Mouse (Mus musculus) retina, postnatal 1 day (tissue): ENCODE data around the gene Sars2.

Experiments used
- DNase-seq: peaks from one replicate; pipeline ENCODE4 v3.0.0-alpha.2; 2012

Gene Sars2

DNA sequence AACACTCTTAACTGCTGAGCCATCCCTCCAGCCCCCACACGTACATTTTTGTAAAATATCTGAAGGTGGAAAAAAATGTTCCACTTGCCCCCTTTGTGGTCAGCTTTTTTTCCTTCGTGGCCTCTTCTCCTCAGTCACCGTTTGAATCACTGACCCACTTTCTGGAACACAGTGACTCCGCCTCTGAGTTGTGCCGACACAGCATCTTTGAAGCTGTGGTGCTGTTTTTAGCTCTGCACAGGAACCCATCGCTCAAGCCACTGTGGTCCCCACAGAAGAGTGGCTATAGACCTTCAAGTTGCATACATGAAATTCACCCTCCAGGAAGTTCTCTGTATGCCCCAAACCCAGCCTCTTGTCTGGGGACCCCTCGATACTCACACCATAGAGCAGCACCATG is 39.1 kb downstream of the Sars2 start:
- peak; percentile 55 for DNase-seq

DNA sequence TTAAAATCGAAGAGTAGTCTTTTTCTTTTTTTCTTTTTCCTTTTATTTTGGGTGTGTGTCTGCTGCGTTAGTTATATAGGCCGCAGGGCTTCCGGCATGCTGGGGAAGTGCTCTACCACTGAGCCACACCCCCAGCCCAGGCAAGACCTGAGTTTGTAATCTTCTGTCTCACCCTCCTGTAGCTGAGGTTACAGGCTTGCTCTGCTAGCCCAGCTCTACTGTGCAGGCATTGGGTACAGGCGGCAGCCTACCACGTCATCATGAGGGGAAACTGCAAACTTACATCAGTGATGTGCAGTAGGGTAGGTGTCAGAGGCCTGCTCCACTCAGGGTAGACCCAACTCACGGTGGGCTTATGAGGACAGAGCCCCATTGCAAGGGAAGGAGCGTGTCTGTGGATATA is 39.5 kb downstream of the Sars2 start:
- DNase-seq = no peak

DNA sequence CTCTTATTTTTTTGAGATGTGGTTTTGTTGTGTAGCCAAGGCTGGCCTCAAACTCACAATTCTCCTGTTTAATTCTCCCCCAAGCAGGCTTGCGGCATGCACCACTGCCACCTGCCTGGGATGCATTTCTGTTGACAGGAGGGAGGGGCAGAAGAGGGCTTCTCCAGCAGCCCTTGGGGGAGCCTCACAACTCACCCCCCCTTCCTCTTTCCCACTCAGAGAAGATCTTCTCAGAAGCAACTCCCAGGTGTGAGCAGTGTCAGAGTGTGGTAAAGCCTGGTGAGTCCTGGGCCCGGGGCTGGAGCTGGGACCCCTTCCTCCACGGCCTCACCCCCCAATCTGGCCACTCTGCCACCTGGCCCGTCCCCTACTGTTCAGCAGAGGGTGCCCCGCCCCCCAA is 43.4 kb downstream of the Sars2 start:
- DNase-seq = no peak

DNA sequence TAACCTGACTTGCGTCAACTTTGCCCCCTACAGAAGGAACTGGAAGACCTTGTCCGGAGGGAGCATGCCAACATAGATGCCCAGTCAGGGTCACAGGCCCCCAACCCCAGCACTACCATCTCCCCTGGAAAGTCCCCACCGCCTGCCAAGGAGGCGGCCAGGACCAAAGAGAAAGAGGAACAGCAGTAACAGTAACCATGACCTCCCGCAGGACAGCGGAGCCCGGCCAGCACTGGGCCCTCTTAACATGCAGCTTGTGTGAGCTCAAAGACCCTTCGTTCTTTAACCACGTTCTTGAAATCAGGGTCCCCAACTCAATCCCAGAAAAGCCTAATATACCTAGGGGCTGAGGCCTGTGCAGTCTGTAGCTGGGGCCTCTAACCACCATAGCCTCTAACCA is 46.1 kb downstream of the Sars2 start:
- DNase-seq = no peak

DNA sequence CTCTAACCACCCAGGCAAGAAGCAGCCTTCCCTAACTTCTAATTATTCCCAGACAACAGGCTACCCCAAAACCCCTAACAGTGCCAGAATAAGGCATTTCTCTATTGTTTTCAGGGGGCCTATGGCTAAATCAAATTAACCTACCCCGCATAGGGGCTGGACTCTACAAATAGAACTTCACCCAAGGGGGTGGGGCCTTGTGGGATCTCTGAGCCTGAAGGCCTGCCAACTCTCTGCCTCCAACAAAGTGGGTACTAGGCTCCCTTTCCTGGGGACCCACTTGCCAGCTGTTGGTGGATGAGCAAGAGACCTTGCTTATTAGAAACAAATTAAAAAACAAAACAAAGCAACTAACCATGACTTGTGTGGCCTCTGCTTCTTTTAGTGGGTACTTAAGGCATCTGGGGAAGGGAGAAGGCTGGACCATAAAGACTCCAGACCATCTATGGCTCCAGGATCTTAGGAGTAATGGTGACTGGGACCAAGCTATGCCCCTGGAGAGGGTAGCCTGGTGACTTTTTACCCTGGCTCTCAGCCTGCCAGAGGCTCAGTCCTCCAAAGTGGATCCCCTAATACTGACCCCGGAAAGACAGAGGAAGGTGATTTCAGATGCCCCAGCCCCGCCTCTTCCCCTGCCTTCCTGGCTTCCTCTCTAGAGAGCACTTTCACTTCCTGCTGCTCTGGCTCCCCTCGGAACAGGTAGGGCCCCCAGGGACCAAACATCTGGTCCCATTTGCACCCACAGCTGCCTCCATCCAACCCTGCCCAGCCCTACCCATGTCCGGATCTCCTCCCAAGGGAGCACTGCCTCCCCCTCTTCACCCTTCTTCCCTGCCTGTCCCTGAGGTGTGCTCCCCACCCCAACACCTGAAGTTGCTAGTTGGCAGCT is 46.8 kb downstream of the Sars2 start, which contains the start of gene Rinl:
TSS of gene Rinl (plus strand) at position 663 of the 889 bp plus-strand sequence.
- no peak for DNase-seq

DNA sequence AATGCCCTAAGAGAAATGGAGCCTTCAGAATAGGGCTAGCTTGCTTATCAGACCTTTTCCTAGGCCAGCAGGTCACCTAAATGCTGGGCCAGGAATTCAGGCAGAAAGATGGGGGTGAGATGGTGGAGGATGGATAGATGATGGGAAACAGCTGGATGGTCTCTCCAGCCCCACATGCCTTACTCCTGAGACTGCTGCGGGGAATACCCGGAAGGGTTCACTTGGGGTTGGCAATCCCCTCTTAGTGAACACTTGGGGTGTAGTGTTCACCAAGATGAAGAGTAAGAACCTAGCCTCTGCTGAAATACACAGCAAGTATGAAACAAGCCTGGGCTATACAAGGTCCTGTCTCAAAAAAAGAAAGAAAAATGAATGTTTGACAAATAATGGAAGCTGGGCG is 47.4 kb downstream of the Sars2 start:
- no peak for DNase-seq

DNA sequence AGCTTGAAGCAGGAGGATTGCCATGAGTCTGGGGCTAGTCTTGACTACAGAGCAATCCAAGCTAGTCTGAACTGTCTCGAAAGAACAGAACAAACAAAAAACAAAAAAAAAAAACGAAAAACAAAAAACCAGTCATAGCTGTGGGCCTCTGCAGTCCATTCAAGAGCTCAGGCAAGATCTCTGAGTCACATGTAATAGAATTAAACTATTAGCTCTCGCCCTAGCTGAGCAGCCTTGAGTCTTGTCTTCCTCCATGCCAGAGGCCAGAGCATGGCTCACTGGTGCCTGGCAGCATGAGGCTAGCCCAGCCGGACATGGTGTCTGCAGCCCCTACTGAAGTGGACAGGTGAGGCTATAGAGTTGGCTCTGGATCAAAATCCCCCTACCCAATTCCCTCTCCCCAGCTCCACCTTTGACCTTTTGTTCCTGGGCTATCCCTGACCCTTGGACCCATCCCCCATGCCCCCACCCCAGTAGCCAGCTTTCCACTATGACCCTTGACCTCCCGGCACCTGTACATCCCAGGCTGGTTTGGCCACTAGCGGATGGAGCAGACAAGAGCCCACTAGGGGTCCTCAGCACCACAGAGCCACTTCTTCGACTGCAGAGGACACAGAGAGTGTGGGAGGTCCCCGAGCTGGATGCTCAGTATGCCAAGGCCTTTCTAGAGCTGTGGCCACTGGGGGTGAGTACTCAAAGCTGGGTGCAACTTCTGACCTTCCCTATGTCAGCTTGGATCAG is 48.4 kb downstream of the Sars2 start:
- DNase-seq = peak; percentile 65

DNA sequence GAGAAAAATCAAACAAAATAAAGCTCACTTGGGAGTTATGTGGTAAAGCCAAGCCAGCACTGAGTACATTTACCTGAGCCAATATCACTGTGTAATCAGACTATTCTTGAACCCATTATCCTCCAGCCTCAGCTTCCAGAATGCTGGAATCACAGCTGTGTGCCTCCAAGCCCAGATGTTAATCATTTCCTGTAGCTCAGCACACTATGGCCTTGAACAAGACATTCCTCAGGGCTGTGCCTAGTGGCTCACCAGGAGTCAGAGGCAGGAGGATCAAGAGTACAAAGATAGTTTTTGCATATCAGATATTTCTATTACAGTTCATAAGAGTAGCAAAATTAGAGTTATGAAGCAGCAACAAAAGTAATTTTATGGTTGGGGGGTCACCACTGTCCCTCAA is 49.9 kb downstream of the Sars2 start:
- no peak for DNase-seq

DNA sequence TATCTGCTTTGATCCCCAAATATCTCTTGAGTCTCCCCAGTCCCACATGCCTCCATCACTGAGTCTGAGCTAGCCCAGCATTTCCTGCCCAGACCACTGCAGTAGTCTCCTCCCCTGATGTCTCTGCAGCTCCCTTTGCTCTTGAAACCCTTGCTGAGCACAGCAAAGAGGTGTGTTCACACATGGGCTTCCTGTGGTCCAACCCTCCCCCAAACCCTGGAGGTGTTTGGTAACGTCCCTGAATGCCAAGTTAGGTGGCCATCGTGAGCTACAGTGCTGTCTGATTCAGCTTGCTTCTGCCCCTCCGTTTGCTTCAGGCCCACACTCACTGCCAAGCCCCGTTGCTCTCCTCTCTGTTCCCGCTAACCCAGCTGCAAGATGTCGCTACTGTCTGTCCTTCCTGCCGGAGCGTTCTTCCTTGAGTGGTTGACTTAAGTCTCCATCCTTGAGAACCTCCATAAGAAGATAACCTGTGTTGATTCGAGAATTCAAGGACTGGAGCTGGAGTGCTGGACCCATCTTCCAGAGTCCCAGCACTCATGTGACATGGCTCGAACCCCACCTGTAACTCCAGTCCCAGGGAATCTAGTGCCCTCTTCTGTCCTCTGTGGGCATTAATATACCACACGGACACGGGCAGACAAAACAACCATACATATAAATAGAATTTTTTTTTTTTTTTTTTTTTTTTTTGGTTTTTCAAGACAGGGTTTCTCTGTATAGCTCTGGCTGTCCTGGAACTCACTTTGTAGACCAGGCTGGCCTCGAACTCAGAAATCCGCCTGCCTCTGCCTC is 50.8 kb downstream of the Sars2 start:
- DNase-seq = no peak

DNA sequence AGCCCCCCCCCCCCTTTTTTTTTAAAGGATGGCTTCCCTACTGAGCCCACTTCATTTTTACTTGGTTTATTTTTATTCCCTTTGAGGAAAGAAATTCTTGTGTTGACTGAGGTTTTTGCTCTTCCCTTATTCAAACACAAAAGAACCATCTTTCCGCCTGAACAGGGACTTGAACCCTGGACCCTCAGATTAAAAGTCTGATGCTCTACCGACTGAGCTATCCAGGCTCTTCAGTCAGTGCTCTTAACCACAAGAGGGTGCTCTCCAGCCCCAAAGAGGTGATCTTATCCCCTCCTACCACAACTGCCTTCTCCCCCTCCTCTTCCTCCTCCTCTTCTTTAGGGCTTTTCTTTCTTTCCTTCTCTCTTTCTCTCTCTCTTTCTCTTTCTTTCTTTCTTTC is 52.0 kb downstream of the Sars2 start:
- peak; percentile 31 for DNase-seq

DNA sequence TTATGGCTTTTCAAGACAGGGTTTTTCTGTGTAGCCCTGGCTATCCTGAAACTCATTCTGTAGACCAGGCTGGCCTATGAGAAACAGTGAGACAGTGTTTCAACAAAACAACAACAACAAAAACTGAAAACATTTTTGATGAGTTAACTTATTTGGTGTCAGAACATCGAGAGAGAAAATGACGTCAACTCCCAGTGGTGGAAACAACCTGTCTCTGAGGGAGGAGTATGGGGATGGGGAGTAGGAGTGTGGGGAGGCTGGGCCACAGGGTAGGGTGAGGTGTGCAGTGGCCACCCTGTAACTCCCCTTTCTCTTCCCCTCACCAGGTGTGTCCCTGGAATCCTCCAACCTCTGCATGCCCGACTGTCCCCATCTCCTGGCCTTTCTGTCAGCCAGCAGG is 52.7 kb downstream of the Sars2 start:
- no peak for DNase-seq

DNA sequence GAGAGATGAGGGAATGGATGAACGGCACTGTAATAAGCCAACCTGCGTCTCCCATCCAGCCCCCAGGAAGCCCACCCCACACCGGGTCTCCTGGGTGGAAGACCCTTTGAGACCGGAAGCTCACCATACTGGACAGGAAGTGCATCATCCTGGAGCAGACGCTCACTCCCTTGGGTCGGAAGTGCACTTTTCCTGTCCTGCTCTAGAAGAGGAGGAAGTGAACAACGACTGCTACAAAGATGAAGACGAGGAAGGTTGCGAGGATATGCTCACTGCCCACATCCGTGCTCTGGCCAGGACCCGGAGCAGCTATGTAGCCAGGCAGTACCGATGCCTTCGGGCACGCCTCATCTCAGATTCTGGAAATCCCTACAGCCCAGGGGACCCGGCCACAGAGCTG is 54.0 kb downstream of the Sars2 start:
- no peak for DNase-seq

DNA sequence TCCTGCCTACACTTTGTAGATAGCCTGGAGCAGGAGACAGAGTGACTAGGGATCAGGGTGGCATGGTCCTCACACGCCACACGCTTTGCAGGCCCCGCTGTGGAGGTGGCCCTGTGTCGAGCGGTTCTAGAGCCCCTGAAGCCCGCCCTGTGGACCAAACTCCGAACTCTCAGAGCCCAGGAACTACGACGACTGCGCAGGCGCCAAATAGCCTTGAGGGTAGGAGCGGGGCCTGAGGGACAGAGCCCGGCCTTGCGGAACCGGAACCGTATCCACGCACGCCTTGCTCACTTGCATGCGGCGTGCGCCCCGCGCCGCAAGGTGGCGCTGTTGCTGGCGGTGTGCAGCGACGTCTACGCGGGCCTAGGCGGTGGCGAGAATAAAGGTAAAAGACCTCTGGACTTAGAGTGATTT is 54.8 kb downstream of the Sars2 start:
- DNase-seq = peak; percentile 84

DNA sequence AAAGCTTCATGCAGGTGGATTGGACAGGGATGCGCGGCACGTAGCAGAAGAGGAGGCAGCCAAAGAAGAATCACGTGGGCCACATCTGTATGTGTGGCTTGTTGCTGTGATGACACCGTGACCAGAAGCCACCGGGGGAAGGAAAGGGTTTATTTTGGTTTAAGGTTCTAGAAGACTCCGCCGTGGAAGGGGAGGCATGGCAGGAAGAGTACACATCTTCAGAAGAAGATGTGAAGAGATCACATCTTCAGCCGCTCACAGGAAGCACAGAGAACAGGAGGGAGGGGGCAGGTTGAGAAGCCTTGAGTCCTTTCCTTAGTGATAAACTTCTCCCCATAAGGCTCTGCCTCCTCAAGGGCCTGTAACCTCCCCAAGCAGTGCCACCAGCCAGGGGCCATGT is 58.2 kb downstream of the Sars2 start:
- DNase-seq = no peak

DNA sequence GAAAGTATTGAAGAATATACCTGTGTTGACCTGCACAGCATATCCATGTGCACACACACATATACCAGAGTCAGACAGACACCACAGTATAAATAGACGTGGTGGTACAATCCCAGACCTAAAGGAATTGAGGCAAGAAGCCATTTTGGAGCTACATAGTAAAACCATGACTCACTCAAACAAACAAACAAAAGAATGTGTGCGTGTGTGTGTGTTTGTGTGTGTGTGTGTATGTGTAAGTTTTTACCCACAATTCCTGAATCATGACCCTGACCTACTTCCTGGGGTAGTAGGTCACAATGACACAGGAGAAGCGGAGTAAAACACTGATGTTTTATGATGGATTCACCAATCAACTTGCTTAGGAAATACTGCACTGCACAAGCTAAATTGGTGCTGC is 59.7 kb downstream of the Sars2 start:
- DNase-seq = peak; percentile 66

DNA sequence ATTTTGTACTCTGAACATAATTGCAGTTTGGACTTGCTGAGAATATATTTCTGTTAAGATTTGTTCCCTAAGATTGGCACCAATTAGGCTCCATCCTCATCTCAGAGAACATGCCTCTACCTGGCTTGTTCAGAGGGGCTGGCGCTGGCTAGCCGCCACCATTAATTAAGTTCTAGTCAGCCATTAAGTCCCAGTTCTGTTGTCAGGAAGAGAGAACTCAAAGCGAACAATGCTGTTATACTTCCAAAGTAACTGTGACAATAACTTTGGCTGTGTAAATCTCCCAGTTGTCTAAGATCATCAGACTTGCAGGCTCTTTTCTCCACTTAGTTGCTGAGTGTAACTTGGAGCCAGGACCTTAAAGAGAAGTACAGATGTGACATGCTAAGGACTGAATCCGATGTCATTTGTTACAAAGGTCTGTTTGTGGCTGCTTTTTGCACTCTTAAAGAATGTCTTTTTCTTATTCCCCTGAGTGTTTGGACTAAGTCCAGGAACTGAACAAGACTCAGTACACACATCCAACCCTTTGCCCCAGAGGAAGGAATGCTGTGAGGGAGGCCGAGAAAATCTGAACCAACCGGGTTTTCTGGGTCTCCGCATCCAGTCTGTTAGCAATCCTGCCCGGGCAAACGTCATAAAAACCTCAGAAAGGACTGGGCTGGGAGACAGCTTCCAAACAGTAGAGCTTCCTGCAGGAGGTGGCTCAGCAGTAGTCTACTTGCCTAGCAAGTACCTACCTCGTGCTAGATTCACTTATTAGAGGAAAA is 60.3 kb downstream of the Sars2 start:
- DNase-seq = peak; percentile 48

DNA sequence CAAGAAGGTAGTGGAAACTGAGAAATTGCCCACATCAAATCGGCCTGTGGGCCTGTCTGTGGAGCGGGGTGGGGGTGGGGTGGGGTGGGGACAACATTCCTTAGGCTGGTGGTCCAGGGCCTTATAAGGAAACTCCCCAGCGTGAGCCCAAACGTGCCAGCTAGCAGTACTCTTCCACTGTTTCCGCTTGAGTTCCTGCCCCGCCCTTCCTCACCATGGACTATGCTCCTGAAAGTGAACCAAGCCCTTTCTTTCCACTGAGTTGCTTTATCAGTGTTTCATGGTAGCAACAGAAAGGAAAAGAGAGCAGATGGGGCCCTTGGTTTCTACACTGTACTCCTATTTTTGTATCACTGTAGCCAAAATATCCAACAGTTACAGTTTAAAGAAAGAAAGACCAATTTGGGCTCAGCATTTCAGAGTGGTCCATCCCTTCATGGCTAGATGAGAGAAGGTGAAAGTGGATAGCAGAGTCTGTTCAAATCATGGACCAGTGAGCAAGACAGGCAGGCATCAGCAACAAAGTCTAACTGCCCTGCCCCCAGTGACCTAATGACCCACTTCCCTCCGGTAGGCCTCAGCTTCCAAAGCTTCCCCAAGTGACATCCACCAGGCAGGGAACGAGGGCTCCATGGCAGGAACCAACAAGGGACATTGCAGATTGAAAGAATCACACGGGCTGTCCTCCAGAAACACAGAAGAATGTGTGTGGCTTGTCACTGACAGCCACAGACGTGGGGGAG is 61.2 kb downstream of the Sars2 start:
- peak; percentile 83 for DNase-seq
